Mouse (Mus musculus): ENCODE measurements around the gene Lama5.

Gene Lama5

GRCm38 (mm10) chr2:180224647-180225043 lies 1.0 kb downstream of the Lama5 start:
- DNase-seq (ENCODE audit: low spot score in 2 of 2), result no peak

DNA sequence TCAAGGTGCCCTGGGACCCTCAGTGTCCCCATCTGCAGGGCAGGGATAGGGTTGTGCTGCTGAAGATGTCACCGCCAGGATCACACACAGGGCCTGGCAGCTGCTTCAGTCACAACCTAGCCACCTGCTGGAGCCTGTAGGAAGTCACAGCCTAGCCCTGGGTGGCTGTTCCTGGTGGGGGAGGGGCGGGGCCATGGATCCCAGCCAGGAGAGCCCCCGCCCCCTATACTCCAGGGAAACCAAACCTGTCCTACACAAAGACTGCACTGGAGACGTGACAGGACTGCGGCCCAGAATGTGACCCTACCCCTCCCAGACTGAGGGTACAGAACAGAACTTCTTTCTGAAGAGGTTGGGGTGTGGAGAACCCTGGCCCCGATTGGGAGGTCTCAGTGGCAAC lies 3.4 kb downstream of the Lama5 start:
- DNase-seq (ENCODE audit: low spot score in 2 of 2), result no peak

GRCm38 (mm10) chr2:180221051-180221450 lies 4.6 kb downstream of the Lama5 start:
- no peak for DNase-seq (ENCODE audit: low spot score in 2 of 2)

DNA sequence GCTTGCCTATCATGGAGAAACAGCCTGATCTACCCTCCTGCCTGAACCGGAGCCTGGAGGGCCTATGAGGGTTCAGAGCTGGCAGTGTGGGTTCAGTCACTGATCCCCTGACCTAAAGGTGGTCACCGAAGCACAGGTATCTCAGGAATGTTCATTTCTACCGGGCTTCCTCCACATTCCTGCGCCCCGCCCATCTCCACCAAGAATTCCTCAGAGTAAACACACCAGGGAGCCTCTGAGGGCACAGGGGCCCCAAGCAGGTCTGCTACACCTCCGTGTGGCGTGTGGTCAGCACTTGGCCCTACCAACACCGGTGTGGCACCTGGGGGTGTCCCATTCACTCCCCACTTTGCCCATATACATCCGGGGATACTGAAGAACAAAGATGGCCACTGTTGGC lies 5.5 kb downstream of the Lama5 start:
- DNase-seq (ENCODE audit: low spot score in 2 of 2), result no peak

DNA sequence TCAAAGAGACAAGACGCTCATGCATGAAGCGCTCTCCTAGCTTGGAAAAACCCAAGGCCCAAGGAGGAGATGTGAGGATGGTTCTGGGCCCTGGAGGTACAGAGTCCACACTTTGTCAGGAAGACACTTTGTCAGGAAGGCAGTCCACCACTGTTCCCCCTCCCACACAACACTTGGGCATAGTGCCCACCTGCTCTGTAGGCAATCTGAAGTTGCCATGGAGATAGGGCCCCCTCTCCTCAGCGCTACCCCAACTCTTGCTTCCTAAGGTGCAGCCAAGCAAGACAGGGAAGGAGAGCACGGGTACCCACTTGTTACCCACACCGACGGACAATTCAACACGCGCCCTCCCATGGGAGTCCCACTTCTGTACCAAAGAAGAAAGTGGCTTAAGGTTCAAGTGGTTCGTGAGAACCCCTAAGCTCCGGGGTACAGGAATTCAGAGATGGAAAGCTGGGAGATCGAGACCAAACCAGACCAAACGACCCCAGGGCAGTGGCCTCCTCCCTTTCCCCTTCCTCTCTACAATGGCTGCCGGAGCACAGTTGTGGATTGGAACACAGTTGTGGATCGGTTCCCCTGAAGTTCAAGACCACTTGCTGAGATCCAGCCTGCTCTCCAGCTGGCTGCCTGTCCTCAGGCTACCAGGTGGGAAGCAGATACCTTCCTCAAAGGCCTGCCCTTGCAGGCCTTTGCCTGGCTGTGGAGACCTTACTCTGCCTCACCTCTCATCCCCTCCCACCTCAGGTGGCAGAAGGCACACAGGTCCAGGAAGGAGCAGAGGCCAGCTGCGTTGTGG lies 6.3 kb downstream of the Lama5 start:
- peak in 1 of 2 experiments; percentile 50 for DNase-seq (ENCODE audit: low spot score in 2 of 2)

- no peak for DNase-seq (ENCODE audit: low spot score in 2 of 2)
These were observed 7.0 kb downstream of the Lama5 start for GRCm38 (mm10) chr2:180218677-180219076.

DNA sequence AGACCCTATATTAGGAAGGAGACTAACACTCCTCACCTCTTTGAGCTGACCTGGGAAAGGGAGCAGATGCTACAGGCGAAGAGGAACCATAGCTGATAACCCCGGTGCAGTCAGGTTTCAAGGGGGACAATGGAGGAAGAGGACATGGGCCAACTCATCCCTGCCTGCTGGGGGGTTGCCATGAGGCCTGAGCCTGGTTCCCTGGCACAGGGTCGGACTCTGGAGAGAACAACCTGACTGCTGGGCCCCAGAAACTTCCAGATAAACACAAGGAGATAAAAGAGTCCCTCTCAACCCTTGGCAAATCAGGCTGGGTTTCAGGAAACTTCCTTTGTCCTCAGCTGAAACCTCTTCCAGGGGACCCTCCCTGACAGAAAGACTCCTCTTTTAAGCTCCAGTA lies 7.4 kb downstream of the Lama5 start:
- DNase-seq (ENCODE audit: low spot score in 2 of 2), result no peak

GRCm38 (mm10) chr2:180217587-180217986 lies 8.1 kb downstream of the Lama5 start:
- peak; percentile 76 to 78 for DNase-seq (ENCODE audit: low spot score in 2 of 2)

DNA sequence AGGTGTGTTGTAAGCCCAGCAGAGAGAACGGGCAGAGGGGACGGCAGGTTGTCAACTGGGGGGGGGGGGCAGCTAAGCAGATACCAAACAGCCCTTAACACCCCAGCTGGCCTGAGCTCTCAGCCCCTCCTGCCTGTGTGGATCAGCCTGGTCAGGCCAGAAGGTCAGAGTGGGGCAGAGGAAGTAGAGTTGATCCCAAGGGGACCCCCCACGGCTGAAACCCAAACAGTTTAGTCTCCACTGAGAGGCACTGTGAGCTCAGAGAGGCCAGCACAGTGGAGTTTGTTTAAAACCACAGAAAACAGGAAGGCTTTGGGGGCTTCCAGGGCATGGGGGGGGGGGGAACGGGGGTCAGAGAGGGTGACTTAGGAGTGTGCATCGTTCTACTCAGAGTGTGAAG lies 8.7 kb downstream of the Lama5 start:
- DNase-seq (ENCODE audit: low spot score in 2 of 2), result no peak

GRCm38 (mm10) chr2:180215951-180216350 lies 9.7 kb downstream of the Lama5 start:
- no peak for DNase-seq (ENCODE audit: low spot score in 2 of 2)

DNA sequence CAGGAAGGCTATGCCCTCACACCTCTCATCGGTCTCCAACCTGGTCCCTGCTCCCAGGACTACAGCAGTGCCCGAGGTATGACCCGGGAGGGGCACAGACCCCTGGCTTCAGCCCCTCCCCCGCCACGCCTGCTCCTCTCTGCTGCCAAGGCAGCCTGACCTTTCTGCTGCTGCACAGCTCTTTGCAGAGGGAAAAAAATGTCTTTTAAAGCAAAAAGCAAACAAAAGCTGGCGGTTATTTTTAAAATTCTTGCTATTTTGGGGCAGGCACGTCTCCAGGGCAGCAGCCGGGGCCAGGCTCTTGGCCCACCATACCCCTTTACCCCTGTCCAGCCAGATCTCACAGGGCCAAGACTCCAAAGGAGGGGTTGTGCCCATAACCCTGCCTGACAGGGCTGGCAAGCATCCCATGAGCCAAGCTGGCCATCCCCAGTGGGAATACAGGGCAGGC lies 10.6 kb downstream of the Lama5 start:
- no peak for DNase-seq (ENCODE audit: low spot score in 2 of 2)

- DNase-seq (ENCODE audit: low spot score in 2 of 2), result no peak
These were observed 11.2 kb downstream of the Lama5 start for GRCm38 (mm10) chr2:180214352-180214978.

DNA sequence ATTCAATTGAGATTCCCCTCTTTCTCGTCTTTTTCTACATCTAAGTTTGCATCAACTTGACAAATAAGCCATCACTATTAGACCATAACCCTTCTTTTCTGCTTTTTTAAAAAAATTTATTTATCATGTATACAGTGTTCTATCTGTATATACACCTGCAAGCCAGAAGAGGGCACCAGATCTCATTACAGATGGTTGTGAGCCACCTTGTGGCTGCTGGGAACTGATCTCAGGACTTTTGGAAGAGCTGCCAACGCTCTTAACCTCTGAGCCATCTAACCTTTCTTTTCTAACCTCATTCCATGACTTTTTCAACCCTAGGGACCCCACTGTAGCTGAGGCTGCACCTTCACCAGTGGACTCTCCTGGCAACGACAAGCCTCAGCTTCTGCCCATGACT lies 13.4 kb downstream of the Lama5 start:
- DNase-seq (ENCODE audit: low spot score in 2 of 2), result no peak

GRCm38 (mm10) chr2:180208976-180209375 lies 16.7 kb downstream of the Lama5 start:
- no peak for DNase-seq (ENCODE audit: low spot score in 2 of 2)

- DNase-seq (ENCODE audit: low spot score in 2 of 2), result peak in 1 of 2 experiments; percentile 56
These were observed 17.8 kb downstream of the Lama5 start for GRCm38 (mm10) chr2:180207840-180208239.

GRCm38 (mm10) chr2:180205956-180206280 lies 19.7 kb downstream of the Lama5 start:
- DNase-seq (ENCODE audit: low spot score in 2 of 2), result no peak

GRCm38 (mm10) chr2:180205083-180205955 lies 20.3 kb downstream of the Lama5 start:
- no peak for DNase-seq (ENCODE audit: low spot score in 2 of 2)

DNA sequence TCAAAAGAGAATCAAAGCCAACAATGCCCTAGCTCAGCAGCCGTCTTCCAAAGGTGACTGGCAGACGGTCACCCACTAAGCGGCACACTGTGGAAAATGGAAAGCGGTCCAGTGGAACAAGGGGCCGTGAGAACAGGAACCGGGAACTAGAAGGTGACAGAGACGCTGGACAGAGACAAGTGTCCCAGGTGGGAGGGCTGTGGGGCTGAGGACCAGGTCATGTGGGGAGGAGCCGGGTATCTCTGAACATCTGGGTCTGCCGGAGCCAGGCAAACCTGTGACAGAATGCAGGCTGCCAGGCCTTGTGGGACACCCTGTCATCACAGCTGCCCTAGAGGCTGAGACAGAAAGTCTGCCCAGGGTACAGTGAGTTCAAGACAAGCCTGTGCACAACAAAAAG lies 21.2 kb downstream of the Lama5 start:
- no peak for DNase-seq (ENCODE audit: low spot score in 2 of 2)

GRCm38 (mm10) chr2:180202805-180203204 lies 22.9 kb downstream of the Lama5 start:
- no peak for DNase-seq (ENCODE audit: low spot score in 2 of 2)

DNA sequence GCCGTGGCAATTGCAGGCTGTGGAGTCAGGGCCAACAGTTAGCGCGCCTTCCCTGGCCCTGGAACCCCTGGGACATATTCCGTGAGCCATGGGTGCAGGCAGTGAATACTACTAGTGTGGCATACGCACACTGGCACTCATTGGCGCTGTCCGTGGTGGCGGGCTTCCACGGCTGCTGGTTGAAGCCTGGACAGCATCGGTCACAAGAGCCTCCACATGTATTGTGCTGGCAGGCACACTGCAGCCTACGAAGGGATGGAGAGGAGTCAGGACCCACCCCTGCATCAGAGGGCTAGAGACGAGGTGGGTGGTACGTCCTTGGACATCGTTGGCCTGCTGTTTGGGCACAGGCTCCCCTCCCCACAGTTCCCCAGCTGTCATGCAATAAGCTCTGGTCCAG lies 23.4 kb downstream of the Lama5 start:
- no peak for DNase-seq (ENCODE audit: low spot score in 2 of 2)

- no peak for DNase-seq (ENCODE audit: low spot score in 2 of 2)
These were observed 24.4 kb downstream of the Lama5 start for GRCm38 (mm10) chr2:180201303-180201702.

DNA sequence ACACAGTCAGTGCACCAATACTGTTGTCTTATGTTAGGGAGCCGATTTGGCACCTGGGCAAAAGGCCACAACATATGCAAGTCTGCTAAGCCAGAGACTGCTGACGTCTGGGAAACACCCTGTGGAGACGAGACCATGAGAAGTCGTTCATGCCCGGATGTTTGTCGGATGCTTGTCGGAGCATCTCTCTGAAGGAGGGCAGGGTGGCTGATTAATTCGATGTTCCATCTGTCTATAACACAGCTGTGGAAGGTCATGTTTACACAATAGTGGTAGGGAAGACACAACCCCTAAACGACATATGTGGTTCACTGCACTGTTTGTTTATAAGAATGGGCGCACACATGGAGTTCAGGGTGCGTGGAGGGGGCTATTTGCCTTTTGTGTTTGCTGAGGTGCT lies 25.0 kb downstream of the Lama5 start:
- DNase-seq (ENCODE audit: low spot score in 2 of 2), result no peak

GRCm38 (mm10) chr2:180198782-180199181 lies 26.9 kb downstream of the Lama5 start:
- DNase-seq (ENCODE audit: low spot score in 2 of 2), result no peak

Data from right cerebral cortex, postnatal 10 days (tissue).